Mouse (Mus musculus): ENCODE measurements around the gene Adar. TPM values are rescaled to one million over a fixed set of nuclear protein-coding genes. Genes with fewer than 3 reads are reported as not detected.

Gene Adar
- polyA plus RNA-seq, 1 experiment from 2014 or later: 7.5 TPM

GRCm38 (mm10) chr3:89728848-89729247 lies 14.0 kb downstream of the Adar start:
- Histone ChIP-seq H3K9me3 (ENCODE audit: low read length) (no peaks in the 10 kb centered on the region), H3K27ac (ENCODE audit: low read length) (no peak overlapping the region), H3K4me3 (ENCODE audit: low read depth, low read length) (no peak overlapping the region), H3K9ac (replicated peaks; ENCODE audit: low read depth) (no peak overlapping the region), H3K4me2 (replicated peaks; ENCODE audit: low read depth, low read length) (no peak overlapping the region), H3K4me1 (ENCODE audit: insufficient read depth, low read depth, low read length) (peaks cover 8% of the 10 kb centered on the region), H3K36me3 (ENCODE audit: insufficient read depth, low read length) (no peaks in the 10 kb centered on the region), H3K27me3 (replicated peaks; ENCODE audit: insufficient read depth, low read length) (no peaks in the 10 kb centered on the region)
- 76% methylated on average over 2 of the region's 2 CpGs for WGBS
- TF ChIP-seq EP300 (IDR thresholded peaks at IDR 0.05) (no peak), CTCF (IDR thresholded peaks at IDR 0.05) (peak; percentile 23)
- DNase-seq (ENCODE audit: low spot score) (no peak), ATAC-seq (no peak)

- peaks cover 8% of the 10 kb centered on the region for H3K4me1 ChIP-seq (ENCODE audit: insufficient read depth, low read depth, low read length)
- no peaks in the 10 kb centered on the region for H3K9me3 ChIP-seq (ENCODE audit: low read length)
- peak overlapping the region; percentile 90 for H3K27ac ChIP-seq (ENCODE audit: low read length)
- H3K4me2 ChIP-seq (replicated peaks; ENCODE audit: low read depth, low read length): peak overlapping the region; percentile 60
- DNase-seq (ENCODE audit: low spot score): peak; percentile 98
- H3K27me3 ChIP-seq (replicated peaks; ENCODE audit: insufficient read depth, low read length): no peaks in the 10 kb centered on the region
- peak overlapping the region; percentile 77 for H3K4me3 ChIP-seq (ENCODE audit: low read depth, low read length)
- 3% methylated on average over 32 of the region's 32 CpGs for WGBS
- TF ChIP-seq CTCF (IDR thresholded peaks at IDR 0.05) (peak; percentile 71), EP300 (IDR thresholded peaks at IDR 0.05) (0 out of 2 replicates have a peak, but pooled peaks have one; percentile 20)
- 0 out of 2 replicates have a peak, but pooled peaks cover 12% of the 10 kb centered on the region for H3K36me3 ChIP-seq (ENCODE audit: insufficient read depth, low read length)
- H3K9ac ChIP-seq (replicated peaks; ENCODE audit: low read depth): peak overlapping the region; percentile 78
- ATAC-seq: peak; percentile 98
Observed at GRCm38 (mm10) chr3:89730350-89731331, 15.8 kb downstream of the Adar start.

- Histone ChIP-seq H3K4me1 (ENCODE audit: insufficient read depth, low read depth, low read length) (peaks cover 8% of the 10 kb centered on the region), H3K27ac (ENCODE audit: low read length) (no peak overlapping the region), H3K27me3 (replicated peaks; ENCODE audit: insufficient read depth, low read length) (no peaks in the 10 kb centered on the region), H3K9me3 (ENCODE audit: low read length) (no peaks in the 10 kb centered on the region), H3K9ac (replicated peaks; ENCODE audit: low read depth) (no peak overlapping the region), H3K4me3 (ENCODE audit: low read depth, low read length) (no peak overlapping the region), H3K36me3 (ENCODE audit: insufficient read depth, low read length) (peaks cover 17% of the 10 kb centered on the region; the same call in 1 of the 2 replicates), H3K4me2 (replicated peaks; ENCODE audit: low read depth, low read length) (peak overlapping the region; percentile 60)
- ATAC-seq: no peak
- no peak for DNase-seq (ENCODE audit: low spot score)
- TF ChIP-seq CTCF (IDR thresholded peaks at IDR 0.05): no peak
- TF ChIP-seq EP300 (IDR thresholded peaks at IDR 0.05): no peak
- WGBS: 83% methylated on average over 4 of the region's 4 CpGs
Observed at GRCm38 (mm10) chr3:89732091-89732490, 17.3 kb downstream of the Adar start.

- H3K4me1 ChIP-seq (ENCODE audit: insufficient read depth, low read depth, low read length): no peaks in the 10 kb centered on the region
- H3K36me3 ChIP-seq (ENCODE audit: insufficient read depth, low read length): peaks cover 73% of the 10 kb centered on the region
Observed at GRCm38 (mm10) chr3:89738509-89738908, 23.7 kb downstream of the Adar start.

GRCm38 (mm10) chr3:89752307-89752706 lies 37.5 kb downstream of the Adar start:
- no peaks in the 10 kb centered on the region for H3K4me1 ChIP-seq (ENCODE audit: insufficient read depth, low read depth, low read length)
- H3K36me3 ChIP-seq (ENCODE audit: insufficient read depth, low read length): peaks cover 23% of the 10 kb centered on the region; the same call in 1 of the 2 replicates
- H3K9me3 ChIP-seq (ENCODE audit: low read length): no peaks in the 10 kb centered on the region
- no peak overlapping the region for H3K4me2 ChIP-seq (replicated peaks; ENCODE audit: low read depth, low read length)
- TF ChIP-seq CTCF (IDR thresholded peaks at IDR 0.05) (no peak), EP300 (IDR thresholded peaks at IDR 0.05) (no peak)
- no peak overlapping the region for H3K27ac ChIP-seq (ENCODE audit: low read length)
- H3K27me3 ChIP-seq (replicated peaks; ENCODE audit: insufficient read depth, low read length): no peaks in the 10 kb centered on the region
- 14% methylated on average over 1 of the region's 1 CpGs for WGBS
- no peak overlapping the region for H3K4me3 ChIP-seq (ENCODE audit: low read depth, low read length)
- no peak overlapping the region for H3K9ac ChIP-seq (replicated peaks; ENCODE audit: low read depth)
- DNase-seq (ENCODE audit: low spot score) (no peak), ATAC-seq (0 out of 2 replicates have a peak, but pooled peaks have one; percentile 19)

More at GRCm38 (mm10) chr3:89738509-89738908, 23.7 kb downstream of the Adar start:
- Histone ChIP-seq H3K9ac (replicated peaks; ENCODE audit: low read depth) (no peak overlapping the region), H3K9me3 (ENCODE audit: low read length) (no peaks in the 10 kb centered on the region), H3K27me3 (replicated peaks; ENCODE audit: insufficient read depth, low read length) (no peaks in the 10 kb centered on the region), H3K27ac (ENCODE audit: low read length) (no peak overlapping the region), H3K4me2 (replicated peaks; ENCODE audit: low read depth, low read length) (no peak overlapping the region), H3K4me3 (ENCODE audit: low read depth, low read length) (no peak overlapping the region)
- WGBS: 96% methylated on average over 6 of the region's 6 CpGs
- ATAC-seq (no peak), DNase-seq (ENCODE audit: low spot score) (no peak)
- TF ChIP-seq CTCF (IDR thresholded peaks at IDR 0.05): no peak
- TF ChIP-seq EP300 (IDR thresholded peaks at IDR 0.05): no peak

- TF ChIP-seq EP300 (IDR thresholded peaks at IDR 0.05) (no peak), CTCF (IDR thresholded peaks at IDR 0.05) (no peak)
- no peaks in the 10 kb centered on the region for H3K9me3 ChIP-seq (ENCODE audit: low read length)
- ATAC-seq: no peak
- H3K36me3 ChIP-seq (ENCODE audit: insufficient read depth, low read length): peaks cover 9% of the 10 kb centered on the region; the same call in 1 of the 2 replicates
- no peak overlapping the region for H3K4me3 ChIP-seq (ENCODE audit: low read depth, low read length)
- no peak for DNase-seq (ENCODE audit: low spot score)
- H3K27ac ChIP-seq (ENCODE audit: low read length): no peak overlapping the region
- no peak overlapping the region for H3K4me2 ChIP-seq (replicated peaks; ENCODE audit: low read depth, low read length)
- H3K4me1 ChIP-seq (ENCODE audit: insufficient read depth, low read depth, low read length): no peaks in the 10 kb centered on the region
- H3K9ac ChIP-seq (replicated peaks; ENCODE audit: low read depth): no peak overlapping the region
- 63% methylated on average over 6 of the region's 6 CpGs for WGBS
- H3K27me3 ChIP-seq (replicated peaks; ENCODE audit: insufficient read depth, low read length): no peaks in the 10 kb centered on the region
Observed at GRCm38 (mm10) chr3:89755283-89755682, 40.5 kb downstream of the Adar start.

Data from lung, postnatal 0 days (tissue).